Mouse (Mus musculus) heart, adult 2 months (tissue): Measurements from ENCODE around the gene Rbm26.

Experiments used
- CTCF ChIP-seq: fragments of 200-600 bp; IDR thresholded peaks from 2 replicates; pipeline ENCODE4 v1.8.1; 2022; ENCODE audit warnings: antibody characterized with exemption, mild to moderate bottlenecking, moderate library complexity
- POLR2A ChIP-seq: fragments of 200-500 bp; IDR thresholded peaks from 2 replicates; pipeline ENCODE4 v1.6.1; 2011; ENCODE audit warnings: mild to moderate bottlenecking, low read depth, low read length, control low read depth; ENCODE audit not compliant: insufficient read depth

- no peak for TF ChIP-seq POLR2A
- no peak for TF ChIP-seq CTCF
These were observed 78.3 kb downstream of the Rbm26 start for GRCm38 (mm10) chr14:105098861-105099260.
